ENCODE assay signal across 27 mouse cellular contexts in genomic region chr12:112250894-112251293, GRCm38 (mm10).
A peak's percentile ranks its signal among the peaks of the same experiment; 100 is the strongest.
DNase-seq lines count a peak whose midpoint lies in the region; ATAC-seq and TF ChIP-seq lines count a peak whose summit lies in the region.
"Had no signal": no experiment of that assay in that cellular context is flagged by ENCODE, and none has a peak within 500 bp of the region (broad histone marks: within the 10 kb centered on the region; RNA-seq: fewer than 3 reads in every experiment).

No protein-coding gene starts in this region.

- H3K4me1 ChIP-seq in forebrain, embryonic 12.5 days: peaks cover 35% of the 10 kb centered on the region
- H3K4me1 ChIP-seq in forebrain, postnatal 0 days (ENCODE audit: insufficient read depth): peaks cover 4% of the 10 kb centered on the region; the same call in 1 of the 2 replicates
- H3K4me1 ChIP-seq in midbrain, embryonic 14.5 days (ENCODE audit: control insufficient read depth, insufficient read depth, low read length): peaks cover 18% of the 10 kb centered on the region
- no peaks in the 10 kb centered on the region; the same call in 1 of the 2 replicates for H3K4me1 ChIP-seq in midbrain, postnatal 0 days (ENCODE audit: insufficient read depth, low read length)
- H3K4me1 ChIP-seq in embryonic facial prominence, embryonic 14.5 days (ENCODE audit: control insufficient read depth, insufficient read depth, low read length): peaks cover 10% of the 10 kb centered on the region; the same call in 1 of the 2 replicates
- H3K4me1 ChIP-seq: heart, embryonic 15.5 days; liver, embryonic 13.5 days had no signal

- H3K27me3 ChIP-seq in forebrain, embryonic 12.5 days: no peaks in the 10 kb centered on the region
- H3K27me3 ChIP-seq in forebrain, postnatal 0 days (ENCODE audit: insufficient read depth, low read length): no peaks in the 10 kb centered on the region
- H3K27me3 ChIP-seq in midbrain, embryonic 14.5 days (ENCODE audit: control insufficient read depth, insufficient read depth, low read length): peaks cover 5% of the 10 kb centered on the region; the same call in 1 of the 2 replicates
- H3K27me3 ChIP-seq in midbrain, postnatal 0 days (ENCODE audit: insufficient read depth, low read length): no peaks in the 10 kb centered on the region
- H3K27me3 ChIP-seq in embryonic facial prominence, embryonic 14.5 days (replicated peaks; ENCODE audit: control insufficient read depth, insufficient read depth, low read length): peaks cover 3% of the 10 kb centered on the region; the same call in 1 of the 2 replicates
- H3K27me3 ChIP-seq: liver, embryonic 13.5 days had no signal

- H3K27ac ChIP-seq in forebrain, embryonic 12.5 days: 0 out of 2 replicates have a peak overlapping the region, but pooled peaks have one; percentile 4
- no peak overlapping the region for H3K27ac ChIP-seq in forebrain, postnatal 0 days (ENCODE audit: low read depth, low read length)
- H3K27ac ChIP-seq in midbrain, embryonic 14.5 days (replicated peaks; ENCODE audit: low read depth, low read length): no peak overlapping the region
- no peak overlapping the region for H3K27ac ChIP-seq in midbrain, postnatal 0 days (ENCODE audit: low read depth, low read length)
- H3K27ac ChIP-seq in embryonic facial prominence, embryonic 14.5 days (replicated peaks; ENCODE audit: low read depth, low read length): no peak overlapping the region
- H3K27ac ChIP-seq: heart, embryonic 10.5 days; heart, embryonic 15.5 days; hindbrain, embryonic 12.5 days; kidney, postnatal 0 days; limb, embryonic 15.5 days; liver, embryonic 13.5 days; macrophage; neural tube, embryonic 13.5 days had no signal

- DNase-seq in forebrain, postnatal 0 days: no peak
- DNase-seq in midbrain, embryonic 14.5 days: peak; percentile 45
- DNase-seq in midbrain, postnatal 0 days (ENCODE audit: low spot score): no peak
- peak; percentile 55 for DNase-seq in embryonic facial prominence, embryonic 14.5 days (ENCODE audit: low spot score)
- DNase-seq in layer of hippocampus, adult 11-12 months (ENCODE audit: low spot score): no peak
- no peak for DNase-seq in left cerebral cortex, adult 18-20 months (ENCODE audit: low spot score in 2 of 2)
- DNase-seq: adrenal gland, postnatal 14 days; cerebellum, adult 11 months; cerebellum, adult 9-10 months; cerebellum, postnatal 36 days; gastrocnemius, postnatal 14 days; heart, adult 11 months; kidney, adult 8-10 months; kidney, postnatal 4 days; layer of hippocampus, postnatal 36 days; liver, embryonic 13.5 days; lung, adult 18-20 months; lung, postnatal 10 days had no signal

- no peaks in the 10 kb centered on the region for H3K9me3 ChIP-seq in forebrain, embryonic 12.5 days
- no peaks in the 10 kb centered on the region for H3K9me3 ChIP-seq in forebrain, postnatal 0 days (ENCODE audit: low read length)
- H3K9me3 ChIP-seq in midbrain, embryonic 14.5 days (ENCODE audit: control insufficient read depth, low read length): no peaks in the 10 kb centered on the region
- no peaks in the 10 kb centered on the region for H3K9me3 ChIP-seq in midbrain, postnatal 0 days (ENCODE audit: low read length)
- peaks cover 8% of the 10 kb centered on the region; the same call in 1 of the 2 replicates for H3K9me3 ChIP-seq in embryonic facial prominence, embryonic 14.5 days (ENCODE audit: control insufficient read depth, low read length)
- H3K9me3 ChIP-seq: heart, embryonic 10.5 days; heart, embryonic 15.5 days; limb, embryonic 15.5 days; liver, embryonic 13.5 days; neural tube, embryonic 13.5 days had no signal

- 46% methylated on average over 8 of the region's 8 CpGs for WGBS in forebrain, embryonic 12.5 days
- 48% methylated on average over 8 of the region's 8 CpGs for WGBS in forebrain, postnatal 0 days
- 21% methylated on average over 8 of the region's 8 CpGs for WGBS in midbrain, embryonic 14.5 days
- WGBS in midbrain, postnatal 0 days: 22% methylated on average over 8 of the region's 8 CpGs
- 24% methylated on average over 8 of the region's 8 CpGs for WGBS in embryonic facial prominence, embryonic 14.5 days

- H3K4me3 ChIP-seq in forebrain, embryonic 12.5 days (replicated peaks): no peak overlapping the region
- no peak overlapping the region for H3K4me3 ChIP-seq in forebrain, postnatal 0 days (ENCODE audit: low read depth, low read length)
- no peak overlapping the region for H3K4me3 ChIP-seq in midbrain, embryonic 14.5 days (replicated peaks; ENCODE audit: low read depth, low read length)
- no peak overlapping the region for H3K4me3 ChIP-seq in midbrain, postnatal 0 days (ENCODE audit: low read depth, low read length)
- no peak overlapping the region for H3K4me3 ChIP-seq in embryonic facial prominence, embryonic 14.5 days (ENCODE audit: low read depth, low read length)
- H3K4me3 ChIP-seq: heart, embryonic 10.5 days; heart, embryonic 15.5 days; hindbrain, embryonic 12.5 days; limb, embryonic 15.5 days; liver, embryonic 13.5 days; neural tube, embryonic 13.5 days had no signal

- no peak for TF ChIP-seq CTCF in forebrain, postnatal 0 days (IDR thresholded peaks at IDR 0.05; ENCODE audit: low read depth)
- TF ChIP-seq CTCF in midbrain, postnatal 0 days (IDR thresholded peaks at IDR 0.05): no peak

- no peak overlapping the region for H3K4me2 ChIP-seq in forebrain, embryonic 12.5 days
- no peak overlapping the region for H3K4me2 ChIP-seq in forebrain, postnatal 0 days (ENCODE audit: low read depth)
- no peak overlapping the region for H3K4me2 ChIP-seq in midbrain, embryonic 14.5 days (ENCODE audit: low read length)
- no peak overlapping the region for H3K4me2 ChIP-seq in midbrain, postnatal 0 days (ENCODE audit: low read depth, low read length, poor library complexity, severe bottlenecking)
- no peak overlapping the region for H3K4me2 ChIP-seq in embryonic facial prominence, embryonic 14.5 days (ENCODE audit: low read depth, low read length)
- H3K4me2 ChIP-seq: heart, embryonic 15.5 days; hindbrain, embryonic 12.5 days; limb, embryonic 15.5 days; liver, embryonic 13.5 days; neural tube, embryonic 13.5 days had no signal

- 0 out of 2 replicates have a peak overlapping the region, but pooled peaks have one; percentile 21 for H3K9ac ChIP-seq in forebrain, embryonic 12.5 days
- no peak overlapping the region for H3K9ac ChIP-seq in forebrain, postnatal 0 days
- H3K9ac ChIP-seq in midbrain, embryonic 14.5 days (replicated peaks; ENCODE audit: low read length): no peak overlapping the region
- H3K9ac ChIP-seq in midbrain, postnatal 0 days (replicated peaks; ENCODE audit: low read length, poor library complexity, severe bottlenecking): no peak overlapping the region
- no peak overlapping the region for H3K9ac ChIP-seq in embryonic facial prominence, embryonic 14.5 days (ENCODE audit: low read depth, low read length)
- H3K9ac ChIP-seq: heart, embryonic 15.5 days; hindbrain, embryonic 12.5 days; limb, embryonic 15.5 days; liver, embryonic 13.5 days; neural tube, embryonic 13.5 days had no signal

- ATAC-seq in forebrain, embryonic 12.5 days (ENCODE audit: low FRiP score): no peak
- ATAC-seq in forebrain, postnatal 0 days: no peak
- ATAC-seq in midbrain, embryonic 14.5 days (ENCODE audit: low FRiP score, low TSS enrichment): no peak
- no peak for ATAC-seq in midbrain, postnatal 0 days (ENCODE audit: low FRiP score)
- peak; percentile 75; the same call in 1 of the 2 replicates for ATAC-seq in embryonic facial prominence, embryonic 14.5 days (ENCODE audit: low read depth)
- ATAC-seq: intestine, embryonic 16.5 days had no signal

- no peaks in the 10 kb centered on the region for H3K36me3 ChIP-seq in forebrain, embryonic 12.5 days (replicated peaks)
- no peaks in the 10 kb centered on the region for H3K36me3 ChIP-seq in forebrain, postnatal 0 days (ENCODE audit: insufficient read depth)
- no peaks in the 10 kb centered on the region for H3K36me3 ChIP-seq in midbrain, embryonic 14.5 days (ENCODE audit: control insufficient read depth, insufficient read depth, low read length)
- no peaks in the 10 kb centered on the region for H3K36me3 ChIP-seq in midbrain, postnatal 0 days (ENCODE audit: insufficient read depth, low read length)
- H3K36me3 ChIP-seq in embryonic facial prominence, embryonic 14.5 days (ENCODE audit: control insufficient read depth, insufficient read depth, low read length): no peaks in the 10 kb centered on the region
- H3K36me3 ChIP-seq: heart, embryonic 10.5 days; heart, embryonic 15.5 days; hindbrain, embryonic 12.5 days; limb, embryonic 15.5 days; liver, embryonic 13.5 days; neural tube, embryonic 13.5 days had no signal

Comparison
In these comparisons a context has a peak if more than half of its experiments do, and no peak if none do; other contexts are left out.
1. DNase-seq: peak in midbrain, embryonic 14.5 days (single experiment) and embryonic facial prominence, embryonic 14.5 days (single experiment); none in forebrain, postnatal 0 days (single experiment), midbrain, postnatal 0 days (single experiment), layer of hippocampus, adult 11-12 months (single experiment) and left cerebral cortex, adult 18-20 months (0 of 2).